Mouse (Mus musculus): ENCODE results near the gene Gm20388. TPM values are rescaled to one million over a fixed set of nuclear protein-coding genes. Genes with fewer than 3 reads are reported as not detected.

Gm20388 gene
- polyA plus RNA-seq, 1 experiment = 10.6 TPM

DNA sequence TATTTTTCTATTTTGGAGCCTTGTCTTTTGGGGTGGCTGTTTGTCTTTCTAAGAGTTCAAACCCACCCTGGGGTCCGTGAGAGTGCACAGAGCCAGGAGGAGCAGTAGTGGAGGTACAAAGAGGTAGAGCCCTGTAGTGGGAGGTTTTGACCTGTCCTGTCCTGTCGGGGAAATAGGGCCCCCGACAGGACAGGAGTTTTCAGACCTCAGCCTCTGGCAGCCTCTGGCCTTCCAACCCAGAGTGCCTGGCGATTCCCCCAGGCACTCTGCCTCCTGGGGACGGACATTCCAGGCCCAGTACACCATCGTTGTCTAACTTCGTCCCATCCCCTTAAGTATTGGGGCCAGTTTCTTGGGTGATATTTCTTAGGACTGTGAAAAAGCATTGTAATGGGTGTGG is 1211.7 kb downstream of the Gm20388 start:
- H3K4me1 ChIP-seq (ENCODE audit: control insufficient read depth, insufficient read depth, low read length) = no peaks in the 10 kb centered on the region
- WGBS = 63% methylated on average over 7 of the region's 7 CpGs
- H3K27ac ChIP-seq (ENCODE audit: control insufficient read depth, insufficient read depth, low read depth, low read length, poor library complexity) = no peak overlapping the region
- TF ChIP-seq POLR2A (IDR thresholded peaks at IDR 0.05; ENCODE audit: borderline replicate concordance, control insufficient read depth, low read depth, low read length) (no peak), CTCF (IDR thresholded peaks at IDR 0.05; ENCODE audit: control insufficient read depth, insufficient read depth, low read length) (no peak)
- H3K4me3 ChIP-seq (replicated peaks; ENCODE audit: control insufficient read depth, low read depth, low read length) = no peak overlapping the region

DNA sequence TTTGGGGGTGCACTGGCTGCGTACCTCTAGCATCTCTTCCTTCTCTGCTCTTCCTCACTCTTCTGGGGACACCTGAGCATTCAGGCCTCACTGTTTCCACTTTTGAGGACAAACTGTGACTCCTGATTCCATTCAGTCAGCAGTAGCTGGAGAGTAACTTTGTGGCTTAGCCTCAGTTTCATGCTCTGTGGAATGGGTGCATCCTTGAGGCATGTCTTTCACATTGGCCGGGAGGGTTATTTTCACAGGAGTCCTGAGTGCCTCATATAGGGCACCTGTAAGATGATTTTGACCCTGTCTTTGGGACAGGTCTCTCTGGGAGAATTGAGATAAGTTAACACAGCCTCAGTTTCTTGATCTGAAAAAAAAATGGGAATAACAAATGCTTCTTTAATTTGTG is 1212.5 kb downstream of the Gm20388 start:
- 87% methylated on average over 2 of the region's 2 CpGs for WGBS
- Histone ChIP-seq H3K4me1 (ENCODE audit: control insufficient read depth, insufficient read depth, low read length) (no peaks in the 10 kb centered on the region), H3K27ac (ENCODE audit: control insufficient read depth, insufficient read depth, low read depth, low read length, poor library complexity) (no peak overlapping the region), H3K4me3 (replicated peaks; ENCODE audit: control insufficient read depth, low read depth, low read length) (no peak overlapping the region)
- TF ChIP-seq CTCF (IDR thresholded peaks at IDR 0.05; ENCODE audit: control insufficient read depth, insufficient read depth, low read length) = no peak
- no peak for TF ChIP-seq POLR2A (IDR thresholded peaks at IDR 0.05; ENCODE audit: borderline replicate concordance, control insufficient read depth, low read depth, low read length)

- no peak overlapping the region for H3K4me3 ChIP-seq (replicated peaks; ENCODE audit: control insufficient read depth, low read depth, low read length)
- WGBS = 15% methylated on average over 17 of the region's 17 CpGs
- TF ChIP-seq CTCF (IDR thresholded peaks at IDR 0.05; ENCODE audit: control insufficient read depth, insufficient read depth, low read length) = no peak
- no peak for TF ChIP-seq POLR2A (IDR thresholded peaks at IDR 0.05; ENCODE audit: borderline replicate concordance, control insufficient read depth, low read depth, low read length)
- no peak overlapping the region for H3K27ac ChIP-seq (ENCODE audit: control insufficient read depth, insufficient read depth, low read depth, low read length, poor library complexity)
- H3K4me1 ChIP-seq (ENCODE audit: control insufficient read depth, insufficient read depth, low read length) = no peaks in the 10 kb centered on the region
Observed at GRCm38 (mm10) chr8:121124547-121125239, 1214.1 kb downstream of the Gm20388 start.

DNA sequence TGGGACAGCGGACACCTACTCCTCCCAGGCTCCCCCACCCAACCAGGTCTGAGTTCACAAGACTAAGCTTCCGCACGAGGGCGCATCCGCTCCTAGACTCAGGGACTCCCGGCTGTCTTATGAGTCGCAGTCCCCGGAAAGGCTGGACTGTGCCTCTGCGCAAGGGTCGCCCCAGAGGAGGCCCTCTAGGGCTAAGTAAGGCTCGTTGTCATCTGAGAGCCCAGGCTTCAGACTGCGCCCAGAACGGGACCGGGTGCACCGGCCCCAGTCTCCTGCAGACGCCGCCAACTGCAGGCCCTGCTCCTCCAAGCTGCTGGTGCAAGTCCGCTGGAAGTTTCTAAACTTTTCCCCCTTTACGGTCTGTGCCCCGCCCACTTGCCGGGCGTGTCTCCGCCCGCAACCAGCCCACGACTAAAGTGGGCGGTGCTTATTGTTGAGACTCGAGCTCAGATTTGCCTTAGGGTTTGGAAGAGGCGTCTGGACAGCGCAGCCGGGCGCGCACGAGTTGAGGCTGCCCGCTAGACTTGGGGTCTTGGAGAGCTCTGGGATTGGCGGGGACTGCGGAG is 1214.8 kb downstream of the Gm20388 start:
- H3K4me3 ChIP-seq (replicated peaks; ENCODE audit: control insufficient read depth, low read depth, low read length) = no peak overlapping the region
- peak overlapping the region; percentile 44; the same call in 1 of the 2 replicates for H3K27ac ChIP-seq (ENCODE audit: control insufficient read depth, insufficient read depth, low read depth, low read length, poor library complexity)
- 4% methylated on average over 35 of the region's 36 CpGs for WGBS
- H3K4me1 ChIP-seq (ENCODE audit: control insufficient read depth, insufficient read depth, low read length) = no peaks in the 10 kb centered on the region
- no peak for TF ChIP-seq POLR2A (IDR thresholded peaks at IDR 0.05; ENCODE audit: borderline replicate concordance, control insufficient read depth, low read depth, low read length)

DNA sequence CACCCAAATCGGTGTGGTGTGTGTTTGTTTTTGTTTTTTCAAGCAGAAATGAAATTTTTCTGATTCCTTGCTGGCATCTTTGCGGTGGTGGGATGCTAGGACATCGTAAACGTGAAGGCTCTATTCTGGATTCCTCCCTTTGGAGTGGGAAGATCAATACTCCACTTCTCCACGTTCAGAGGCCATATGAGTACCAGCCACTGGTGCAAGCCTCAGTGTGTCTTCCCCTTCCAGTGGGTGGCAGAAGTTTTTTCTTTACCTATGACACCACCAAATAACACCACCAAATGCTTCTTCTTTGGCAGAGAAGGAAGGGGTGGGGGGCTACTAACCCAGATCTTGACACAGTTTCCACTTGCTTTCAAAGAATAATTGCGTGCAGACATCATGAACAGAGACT is 1215.5 kb downstream of the Gm20388 start:
- WGBS = 19% methylated on average over 6 of the region's 6 CpGs
- H3K4me1 ChIP-seq (ENCODE audit: control insufficient read depth, insufficient read depth, low read length) = no peaks in the 10 kb centered on the region
- TF ChIP-seq CTCF (IDR thresholded peaks at IDR 0.05; ENCODE audit: control insufficient read depth, insufficient read depth, low read length) (no peak), POLR2A (IDR thresholded peaks at IDR 0.05; ENCODE audit: borderline replicate concordance, control insufficient read depth, low read depth, low read length) (no peak)

GRCm38 (mm10) chr8:121126694-121127093 is 1216.1 kb downstream of the Gm20388 start:
- TF ChIP-seq POLR2A (IDR thresholded peaks at IDR 0.05; ENCODE audit: borderline replicate concordance, control insufficient read depth, low read depth, low read length) (no peak), CTCF (IDR thresholded peaks at IDR 0.05; ENCODE audit: control insufficient read depth, insufficient read depth, low read length) (no peak)
- H3K4me3 ChIP-seq (replicated peaks; ENCODE audit: control insufficient read depth, low read depth, low read length) = no peak overlapping the region
- H3K4me1 ChIP-seq (ENCODE audit: control insufficient read depth, insufficient read depth, low read length) = no peaks in the 10 kb centered on the region
- H3K27ac ChIP-seq (ENCODE audit: control insufficient read depth, insufficient read depth, low read depth, low read length, poor library complexity) = no peak overlapping the region
- 27% methylated on average over 6 of the region's 6 CpGs for whole genome bisulfite sequencing

More for the DNA sequence above, 1215.5 kb downstream of the Gm20388 start:
- Histone ChIP-seq H3K27ac (ENCODE audit: control insufficient read depth, insufficient read depth, low read depth, low read length, poor library complexity) (no peak overlapping the region), H3K4me3 (replicated peaks; ENCODE audit: control insufficient read depth, low read depth, low read length) (no peak overlapping the region)

- TF ChIP-seq CTCF (IDR thresholded peaks at IDR 0.05; ENCODE audit: control insufficient read depth, insufficient read depth, low read length) (no peak), POLR2A (IDR thresholded peaks at IDR 0.05; ENCODE audit: borderline replicate concordance, control insufficient read depth, low read depth, low read length) (no peak)
Observed at GRCm38 (mm10) chr8:121127291-121127701, 1216.7 kb downstream of the Gm20388 start.

DNA sequence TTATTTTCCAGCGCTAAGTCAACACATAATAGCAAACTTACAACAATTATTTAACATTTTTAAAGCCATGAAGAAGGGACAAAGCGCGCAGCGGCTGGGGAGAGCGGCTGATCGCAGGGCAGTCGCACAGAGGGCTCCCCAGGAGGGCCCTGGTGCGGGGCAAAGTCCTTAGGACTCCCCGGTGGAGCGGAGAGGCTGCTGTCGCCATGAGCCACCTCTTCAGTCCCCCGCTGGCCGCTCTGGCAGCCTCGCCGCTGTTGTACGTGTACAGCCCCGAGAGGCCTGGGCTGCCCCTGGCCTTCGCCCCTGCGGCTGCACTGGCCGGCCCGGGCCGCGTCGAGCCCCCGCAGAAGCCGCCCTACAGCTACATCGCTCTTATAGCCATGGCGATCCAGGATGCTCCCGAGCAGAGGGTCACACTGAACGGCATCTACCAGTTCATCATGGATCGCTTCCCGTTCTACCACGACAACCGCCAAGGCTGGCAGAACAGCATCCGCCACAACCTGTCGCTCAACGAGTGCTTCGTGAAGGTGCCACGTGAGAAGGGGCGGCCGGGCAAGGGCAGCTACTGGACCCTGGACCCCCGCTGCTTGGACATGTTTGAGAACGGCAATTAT is 1217.2 kb downstream of the Gm20388 start, which contains the start of gene Foxl1:
TSS of gene Foxl1 (plus strand) at position 185 of the 620 bp plus-strand sequence.
- WGBS = 7% methylated on average over 43 of the region's 43 CpGs
- Histone ChIP-seq H3K4me1 (ENCODE audit: control insufficient read depth, insufficient read depth, low read length) (no peaks in the 10 kb centered on the region), H3K27ac (ENCODE audit: control insufficient read depth, insufficient read depth, low read depth, low read length, poor library complexity) (peak within 1 kb of the TSS; percentile 33; the same call in 1 of the 2 replicates), H3K4me3 (replicated peaks; ENCODE audit: control insufficient read depth, low read depth, low read length) (no peak within 1 kb of the TSS)
- TF ChIP-seq POLR2A (IDR thresholded peaks at IDR 0.05; ENCODE audit: borderline replicate concordance, control insufficient read depth, low read depth, low read length) (no peak), CTCF (IDR thresholded peaks at IDR 0.05; ENCODE audit: control insufficient read depth, insufficient read depth, low read length) (no peak)

More at GRCm38 (mm10) chr8:121127291-121127701, 1216.7 kb downstream of the Gm20388 start:
- Histone ChIP-seq H3K27ac (ENCODE audit: control insufficient read depth, insufficient read depth, low read depth, low read length, poor library complexity) (no peak overlapping the region), H3K4me3 (replicated peaks; ENCODE audit: control insufficient read depth, low read depth, low read length) (no peak overlapping the region), H3K4me1 (ENCODE audit: control insufficient read depth, insufficient read depth, low read length) (no peaks in the 10 kb centered on the region)
- 16% methylated on average over 11 of the region's 11 CpGs for WGBS

Measured in bone marrow, adult 2 months (tissue).